Mouse (Mus musculus) spleen, postnatal 14 days (tissue): ENCODE measurements around the gene Vegfb.

Experiments
- DNase-seq, 2 experiments: peaks; one replicate each; pipeline ENCODE4 v3.0.0; 2021 to 2022; ENCODE audit warnings: low spot score in 2 of 2

The Vegfb gene

GRCm38 (mm10) chr19:6972247-6972917, 15.1 kb downstream of the Vegfb start:
- no peak for DNase-seq

- no peak for DNase-seq
Measured at GRCm38 (mm10) chr19:6971644-6972043, 15.8 kb downstream of the Vegfb start.

GRCm38 (mm10) chr19:6970460-6971085, 16.9 kb downstream of the Vegfb start:
- no peak for DNase-seq

GRCm38 (mm10) chr19:6969665-6970381, 17.6 kb downstream of the Vegfb start:
- DNase-seq, result peak; percentile 54 to 68

GRCm38 (mm10) chr19:6969291-6969664, 18.2 kb downstream of the Vegfb start:
- no peak for DNase-seq

GRCm38 (mm10) chr19:6968491-6969271, 18.8 kb downstream of the Vegfb start:
- DNase-seq, result no peak

GRCm38 (mm10) chr19:6956461-6956860, 31.0 kb downstream of the Vegfb start:
- no peak for DNase-seq

- no peak for DNase-seq
Measured at GRCm38 (mm10) chr19:6955424-6955823, 32.0 kb downstream of the Vegfb start.

GRCm38 (mm10) chr19:6954046-6954445, 33.4 kb downstream of the Vegfb start:
- peak in 1 of 2 experiments; percentile 38 for DNase-seq

GRCm38 (mm10) chr19:6952712-6953037, 34.8 kb downstream of the Vegfb start:
- no peak for DNase-seq

- DNase-seq, result peak in 1 of 2 experiments; percentile 47
Measured at GRCm38 (mm10) chr19:6951994-6952711, 35.3 kb downstream of the Vegfb start.

- peak; percentile 57 to 70 for DNase-seq
Measured at GRCm38 (mm10) chr19:6951381-6951968, 36.0 kb downstream of the Vegfb start.

- no peak for DNase-seq
Measured at GRCm38 (mm10) chr19:6950613-6951153, 36.8 kb downstream of the Vegfb start.

- DNase-seq, result no peak
Measured at GRCm38 (mm10) chr19:6949951-6950350, 37.5 kb downstream of the Vegfb start.

GRCm38 (mm10) chr19:6949532-6949931, 37.9 kb downstream of the Vegfb start:
- no peak for DNase-seq

- DNase-seq, result no peak
Measured at GRCm38 (mm10) chr19:6948186-6948585, 39.3 kb downstream of the Vegfb start.

- DNase-seq, result no peak
Measured at GRCm38 (mm10) chr19:6947742-6948141, 39.7 kb downstream of the Vegfb start.

GRCm38 (mm10) chr19:6943709-6944108, 43.7 kb downstream of the Vegfb start:
- DNase-seq, result no peak

- no peak for DNase-seq
Measured at GRCm38 (mm10) chr19:6942764-6943163, 44.7 kb downstream of the Vegfb start.

- DNase-seq, result peak; percentile 85 to 89
Measured at GRCm38 (mm10) chr19:6942249-6942691, 45.2 kb downstream of the Vegfb start, which contains the start of gene Gpr137. TSS of gene Gpr137 (minus strand) at chr19:6942480.
